Mouse (Mus musculus) embryonic fibroblast, embryonic 13.5 days (primary cell): ENCODE data around the gene Gm45711. TPM values are rescaled to one million over a fixed set of nuclear protein-coding genes. Genes with fewer than 3 reads are reported as not detected.
A peak's percentile ranks its signal among the peaks of the same experiment; 100 is the strongest.

Experiments
- H3K27ac ChIP-seq: 2 replicates; pipeline ENCODE4 v1.5.1; 2012; ENCODE audit warnings: low read length, control low read depth, inconsistent platforms; ENCODE audit not compliant: insufficient read depth
- H3K4me1 ChIP-seq: 2 replicates; pipeline ENCODE4 v1.6.1; 2011; ENCODE audit warnings: low read length; ENCODE audit not compliant: control insufficient read depth, insufficient read depth
- H3K4me3 ChIP-seq: 2 replicates; pipeline ENCODE4 v1.5.1; 2011; ENCODE audit warnings: mild to moderate bottlenecking, control low read depth, low read length; ENCODE audit not compliant: insufficient read depth
- CTCF ChIP-seq: IDR thresholded peaks from 2 replicates; pipeline ENCODE4 v1.5.1; 2011; ENCODE audit warnings: mild to moderate bottlenecking, control low read depth, low read length, moderate library complexity, borderline replicate concordance; ENCODE audit not compliant: insufficient read depth
- POLR2A ChIP-seq: IDR thresholded peaks from 2 replicates; pipeline ENCODE4 v1.6.1; 2011; ENCODE audit warnings: low read depth, mild to moderate bottlenecking, control low read depth, low read length, moderate library complexity
- polyA plus RNA-seq: library from polyadenylated mRNA; stranded (reverse); fragments of >200 nt; gene quantifications from 2 replicates; pipeline ENCODE4 v1.2.4, GENCODE M21; 2011; ENCODE audit warnings: low read depth; ENCODE audit not compliant: missing spikeins, insufficient read length

Gm45711 gene
- polyA plus RNA-seq, 1 experiment: not detected

GRCm38 (mm10) chr8:104341678-104342077 lies 31.8 kb upstream of the Gm45711 start:
- TF ChIP-seq CTCF (no peak), POLR2A (no peak)
- Histone ChIP-seq H3K4me1 (no peaks in the 10 kb centered on the region; the same call in 1 of the 2 replicates), H3K27ac (peak overlapping the region; percentile 4; the same call in 1 of the 2 replicates), H3K4me3 (peak overlapping the region; percentile 56)

DNA sequence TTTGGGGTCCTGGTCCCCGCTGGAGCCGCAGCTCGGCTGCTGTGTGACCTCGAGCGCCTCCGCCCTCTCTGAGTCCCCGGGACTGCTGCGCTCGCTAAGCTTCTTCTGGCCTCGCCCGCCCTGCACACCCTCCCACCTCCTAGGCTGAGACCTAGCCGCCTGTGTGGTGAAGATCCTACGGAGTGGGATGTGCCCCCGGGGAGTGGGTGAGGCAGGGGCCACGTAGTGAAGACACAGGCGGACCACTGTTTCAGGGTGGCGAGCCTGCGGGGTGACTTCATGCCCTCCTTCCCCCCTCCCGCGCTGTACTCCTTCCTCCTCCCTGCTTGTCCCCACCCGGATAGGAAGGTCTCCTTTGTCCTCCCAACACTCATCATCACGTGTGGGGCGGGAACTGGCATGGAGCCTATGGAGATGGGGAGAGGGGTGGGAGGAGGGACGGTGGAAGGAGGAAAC lies 31.3 kb upstream of the Gm45711 start:
- Histone ChIP-seq H3K4me3 (peak overlapping the region; percentile 56), H3K4me1 (no peaks in the 10 kb centered on the region; the same call in 1 of the 2 replicates), H3K27ac (peak overlapping the region; percentile 74)
- TF ChIP-seq CTCF (no peak), POLR2A (peak; percentile 86)

- TF ChIP-seq CTCF: peak; percentile 36
- peak; percentile 95 for TF ChIP-seq POLR2A
- no peaks in the 10 kb centered on the region; the same call in 1 of the 2 replicates for H3K4me1 ChIP-seq
- peak overlapping the region; percentile 74 for H3K27ac ChIP-seq
- H3K4me3 ChIP-seq: peak overlapping the region; percentile 56
Measured at GRCm38 (mm10) chr8:104340233-104341105, 30.6 kb upstream of the Gm45711 start.

GRCm38 (mm10) chr8:104339983-104340232 lies 30.0 kb upstream of the Gm45711 start:
- peak overlapping the region; percentile 55; the same call in 1 of the 2 replicates for H3K27ac ChIP-seq
- H3K4me3 ChIP-seq: peak overlapping the region; percentile 56
- H3K4me1 ChIP-seq: no peaks in the 10 kb centered on the region; the same call in 1 of the 2 replicates
- no peak for TF ChIP-seq POLR2A
- no peak for TF ChIP-seq CTCF

DNA sequence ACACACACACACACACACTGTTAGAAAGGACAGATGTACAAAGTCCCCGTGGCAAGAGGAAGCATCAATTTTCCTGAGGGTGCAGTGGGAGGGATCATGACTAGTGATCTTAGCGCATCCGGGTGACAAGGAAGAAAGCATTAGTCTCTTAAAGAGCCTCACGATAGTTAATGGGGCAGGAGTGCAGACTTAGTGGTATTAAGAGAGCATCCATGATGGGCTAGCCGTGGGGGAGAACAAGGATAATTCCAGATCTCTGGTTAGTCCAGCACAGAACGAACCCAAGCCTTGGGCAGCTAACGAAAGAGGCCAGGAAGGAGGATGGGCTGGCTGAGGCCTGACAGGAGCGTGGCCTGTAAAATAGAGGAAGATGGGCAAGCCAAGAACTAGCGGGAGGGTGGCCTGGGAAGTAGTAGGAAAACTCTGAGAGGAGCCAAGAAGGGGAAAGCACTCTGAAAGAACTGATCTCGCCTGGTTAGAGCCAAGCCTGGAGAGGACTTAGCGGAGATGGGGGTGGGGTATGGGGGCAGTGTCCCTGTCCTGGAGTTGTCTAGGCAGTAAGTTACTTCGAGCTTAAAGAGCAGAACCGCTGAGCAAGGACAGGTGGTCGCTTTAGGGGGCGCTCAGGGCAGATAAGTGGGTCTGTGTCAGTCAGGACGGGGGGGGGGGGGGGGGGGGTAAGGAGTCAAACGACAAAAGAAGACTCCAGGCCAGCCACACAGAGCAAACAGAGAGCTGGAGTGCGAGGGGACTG lies 29.5 kb upstream of the Gm45711 start, which contains the start of gene Cmtm3:
Cmtm3 (plus strand) TSS at position 182 of the 754 bp plus-strand sequence.
- Histone ChIP-seq H3K4me3 (peak within 1 kb of the TSS; percentile 56), H3K27ac (peak within 1 kb of the TSS; percentile 55; the same call in 1 of the 2 replicates), H3K4me1 (no peaks in the 10 kb centered on the region; the same call in 1 of the 2 replicates)
- no peak for TF ChIP-seq POLR2A

DNA sequence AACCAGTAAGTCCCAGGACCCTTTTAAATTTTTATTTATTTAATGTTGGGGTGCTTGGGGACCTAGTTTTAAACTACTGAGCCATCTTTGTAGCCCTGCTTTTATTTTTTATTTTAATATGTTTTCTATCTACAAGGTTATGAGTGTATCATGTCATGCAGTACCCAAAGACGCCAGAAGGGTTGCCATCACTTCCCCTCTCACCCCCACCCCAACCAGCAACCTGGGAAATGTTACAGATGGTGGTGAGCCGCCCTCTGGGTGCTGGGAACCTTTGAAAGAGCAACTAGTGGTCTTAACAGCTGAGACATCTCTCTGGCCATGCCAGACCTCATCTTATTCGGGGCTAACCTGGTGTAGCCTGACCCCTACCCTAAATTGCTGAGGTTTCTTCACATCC lies 28.0 kb upstream of the Gm45711 start:
- H3K27ac ChIP-seq: no peak overlapping the region
- no peaks in the 10 kb centered on the region; the same call in 1 of the 2 replicates for H3K4me1 ChIP-seq
- H3K4me3 ChIP-seq: no peak overlapping the region
- no peak for TF ChIP-seq CTCF
- no peak for TF ChIP-seq POLR2A

GRCm38 (mm10) chr8:104336806-104337205 lies 26.9 kb upstream of the Gm45711 start:
- H3K4me1 ChIP-seq: no peaks in the 10 kb centered on the region; the same call in 1 of the 2 replicates
- no peak overlapping the region for H3K27ac ChIP-seq
- H3K4me3 ChIP-seq: no peak overlapping the region
- TF ChIP-seq POLR2A (no peak), CTCF (no peak)

- Histone ChIP-seq H3K4me3 (no peak overlapping the region), H3K4me1 (no peaks in the 10 kb centered on the region), H3K27ac (no peak overlapping the region)
- no peak for TF ChIP-seq POLR2A
- TF ChIP-seq CTCF: no peak
Measured at GRCm38 (mm10) chr8:104334196-104334595, 24.3 kb upstream of the Gm45711 start.

GRCm38 (mm10) chr8:104333786-104334185 lies 23.9 kb upstream of the Gm45711 start:
- H3K27ac ChIP-seq: no peak overlapping the region
- no peak for TF ChIP-seq POLR2A
- H3K4me1 ChIP-seq: no peaks in the 10 kb centered on the region
- no peak overlapping the region for H3K4me3 ChIP-seq
